Mouse (Mus musculus) olfactory bulb, adult 2 months (tissue): ENCODE measurements around the gene Psmb9.

Experiments
- CTCF ChIP-seq: fragments of 200-500 bp; IDR thresholded peaks from 2 replicates; pipeline ENCODE4 v1.5.1; 2012; ENCODE audit warnings: low read depth, mild to moderate bottlenecking, low read length, moderate library complexity; ENCODE audit not compliant: insufficient read depth
- POLR2A ChIP-seq: fragments of 200-500 bp; IDR thresholded peaks from 2 replicates; pipeline ENCODE4 v1.6.1; 2012; ENCODE audit warnings: mild to moderate bottlenecking, low read depth, low read length, moderate library complexity; ENCODE audit not compliant: insufficient read depth

DNA sequence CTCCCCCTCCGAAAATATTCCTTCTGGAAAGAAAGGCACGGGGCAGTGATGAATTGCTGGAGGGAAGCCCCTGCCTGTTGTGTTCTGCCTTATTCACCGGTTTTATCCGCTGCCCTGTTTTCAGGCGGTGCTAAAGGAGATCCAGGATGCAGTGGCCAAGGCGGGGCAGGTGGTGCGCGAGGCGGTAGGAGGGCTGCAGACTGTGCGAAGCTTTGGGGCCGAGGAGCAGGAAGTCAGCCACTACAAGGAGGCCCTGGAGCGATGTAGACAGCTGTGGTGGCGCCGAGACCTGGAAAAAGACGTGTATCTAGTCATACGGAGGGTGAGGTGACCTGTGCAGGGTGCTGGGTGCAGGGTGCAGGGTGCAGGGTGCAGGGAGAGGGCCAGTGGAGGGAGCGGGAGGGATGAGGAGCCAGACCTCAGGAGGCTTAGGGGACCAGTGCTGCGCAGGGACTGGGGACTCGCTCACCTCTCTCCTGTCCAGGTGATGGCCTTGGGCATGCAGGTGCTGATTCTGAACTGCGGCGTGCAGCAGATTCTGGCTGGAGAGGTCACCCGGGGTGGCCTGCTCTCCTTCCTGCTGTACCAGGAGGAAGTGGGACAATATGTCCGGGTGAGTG lies 24.3 kb upstream of the Psmb9 start:
- TF ChIP-seq CTCF = no peak
- no peak for TF ChIP-seq POLR2A
